Mouse (Mus musculus) hindbrain, postnatal 0 days (tissue): ENCODE measurements around the gene Tekt4. TPM values are rescaled to one million over a fixed set of nuclear protein-coding genes. Genes with fewer than 3 reads are reported as not detected.

Experiments used
- ATAC-seq: fragments of 200-750 bp; cut with Nextera tagmentation; 2 replicates; pipeline ENCODE4 v1.8.0; 2017; ENCODE audit warnings: mild to moderate bottlenecking, moderate TSS enrichment, moderate library complexity
- DNase-seq: peaks from one replicate; pipeline ENCODE4 v3.0.0-alpha.2; 2015; ENCODE audit warnings: low spot score
- H3K27ac ChIP-seq: fragments of 300-500 bp; sonication (generic); 2 replicates; pipeline ENCODE4 v1.5.1; 2014; ENCODE audit warnings: mild to moderate bottlenecking
- H3K27me3 ChIP-seq: fragments of 300-500 bp; sonication (generic); 2 replicates; pipeline ENCODE4 v1.6.1; 2014; ENCODE audit warnings: low read length, mixed read lengths; ENCODE audit not compliant: insufficient read depth
- H3K36me3 ChIP-seq: fragments of 300-500 bp; sonication (generic); 2 replicates; pipeline ENCODE4 v1.6.1; 2014; ENCODE audit warnings: low read length, mixed read lengths; ENCODE audit not compliant: insufficient read depth
- H3K4me1 ChIP-seq: fragments of 300-500 bp; sonication (generic); 2 replicates; pipeline ENCODE4 v1.6.1; 2014; ENCODE audit warnings: antibody characterized with exemption, low read length, mixed read lengths; ENCODE audit not compliant: insufficient read depth
- H3K4me2 ChIP-seq: fragments of 300-500 bp; sonication (generic); 2 replicates; pipeline ENCODE4 v1.6.1; 2014; ENCODE audit warnings: low read depth, mild to moderate bottlenecking, low read length, moderate library complexity, mixed read lengths
- H3K4me3 ChIP-seq: fragments of 300-500 bp; sonication (generic); 2 replicates; pipeline ENCODE4 v1.5.1; 2014; ENCODE audit warnings: low read length
- H3K9ac ChIP-seq: fragments of 300-500 bp; sonication (generic); replicated peaks from 2 replicates; pipeline ENCODE4 v1.6.1; 2014; ENCODE audit warnings: mild to moderate bottlenecking, low read length, moderate library complexity, mixed read lengths
- H3K9me3 ChIP-seq: fragments of 300-500 bp; sonication (generic); 2 replicates; pipeline ENCODE4 v1.6.1; 2016; ENCODE audit warnings: low read length, mixed read lengths
- CTCF ChIP-seq: IDR thresholded peaks from 2 replicates; pipeline ENCODE4 v1.5.1; 2016; ENCODE audit warnings: antibody characterized with exemption, control low read depth, low read depth
- WGBS: fragments of 180-500 bp; shearing (Covaris S2); extraction: QIAGEN DNeasy Blood & Tissue Kit; methylation state at CpG from one replicate; pipeline ENCODE4 v1.1.7; 2014; 5-methylcytosine and 5-hydroxymethylcytosine counted together
- polyA plus RNA-seq: library from polyadenylated mRNA; unstranded; fragments of >200 nt; fragmentation: Nextera tagmentation; extraction: Ambion mirVana; gene quantifications from 2 replicates; pipeline ENCODE4 v1.2.1, GENCODE M21; 2015
- total RNA-seq: library from RNA; depleted of rRNA; stranded (reverse); fragments of >200 nt; gene quantifications from 2 replicates; pipeline ENCODE4 v1.2.3, GENCODE M21; 2014

Gene Tekt4
- total and polyA plus RNA-seq, 2 experiments from 2014 or later = 2.3 to 7.4 TPM

- Histone ChIP-seq H3K9ac (no peak overlapping the region), H3K4me2 (no peak overlapping the region), H3K4me3 (no peak overlapping the region), H3K27me3 (no peaks in the 10 kb centered on the region), H3K27ac (no peak overlapping the region), H3K36me3 (no peaks in the 10 kb centered on the region), H3K4me1 (no peaks in the 10 kb centered on the region), H3K9me3 (no peaks in the 10 kb centered on the region)
- WGBS = 84% methylated on average over 6 of the region's 6 CpGs
- TF ChIP-seq CTCF = no peak
- ATAC-seq = no peak
- DNase-seq = no peak
Measured at GRCm38 (mm10) chr17:25482092-25482491, 27.7 kb downstream of the Tekt4 start.

- Histone ChIP-seq H3K4me2 (peak within 1 kb of the TSS; percentile 53), H3K9me3 (no peaks in the 10 kb centered on the region), H3K27me3 (peaks cover 19% of the 10 kb centered on the region), H3K4me1 (peaks cover 4% of the 10 kb centered on the region; the same call in 1 of the 2 replicates), H3K36me3 (no peaks in the 10 kb centered on the region), H3K4me3 (peak within 1 kb of the TSS; percentile 30), H3K27ac (no peak within 1 kb of the TSS), H3K9ac (peak within 1 kb of the TSS; percentile 48; the same call in 1 of the 2 replicates)
- 0 out of 2 replicates have a peak, but pooled peaks have one; percentile 43 for ATAC-seq
- WGBS = under 1% methylated on average over 23 of the region's 28 CpGs
- DNase-seq = peak; percentile 42
- TF ChIP-seq CTCF = no peak
Measured at GRCm38 (mm10) chr17:25497013-25497412, 42.6 kb downstream of the Tekt4 start, which contains the start of gene Sstr5. Gene Sstr5, minus strand, starts transcription at chr17:25497288.

DNA sequence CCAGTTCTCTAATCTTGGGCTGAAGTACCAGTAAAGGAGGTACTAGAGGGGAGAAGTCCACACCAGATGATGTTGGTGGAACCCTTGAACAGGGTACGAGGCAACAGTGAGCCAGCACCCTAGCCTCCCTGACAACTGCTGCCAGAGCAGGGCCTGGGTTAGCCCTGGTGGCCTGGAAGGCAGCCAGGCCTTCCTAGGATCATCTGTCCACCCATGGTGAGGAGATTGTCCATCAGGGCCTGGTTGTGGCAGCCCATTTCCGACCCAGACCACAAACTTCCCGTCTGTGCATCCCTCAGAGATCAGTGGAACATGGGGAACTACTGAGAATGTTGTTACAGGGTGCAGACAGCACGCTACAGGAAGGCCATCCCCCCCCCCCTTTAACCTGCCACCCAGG is 48.2 kb downstream of the Tekt4 start:
- ATAC-seq (no peak), DNase-seq (no peak)
- no peak overlapping the region for H3K9ac ChIP-seq
- WGBS = 70% methylated on average over 4 of the region's 4 CpGs
- H3K36me3 ChIP-seq = no peaks in the 10 kb centered on the region
- no peaks in the 10 kb centered on the region for H3K4me1 ChIP-seq
- H3K4me2 ChIP-seq = no peak overlapping the region
- no peak overlapping the region for H3K27ac ChIP-seq
- TF ChIP-seq CTCF = no peak
- no peak overlapping the region for H3K4me3 ChIP-seq
- H3K9me3 ChIP-seq = no peaks in the 10 kb centered on the region
- H3K27me3 ChIP-seq = no peaks in the 10 kb centered on the region

- Histone ChIP-seq H3K4me1 (no peaks in the 10 kb centered on the region), H3K4me2 (no peak overlapping the region), H3K4me3 (no peak overlapping the region), H3K9me3 (no peaks in the 10 kb centered on the region), H3K27ac (no peak overlapping the region), H3K36me3 (no peaks in the 10 kb centered on the region), H3K9ac (no peak overlapping the region), H3K27me3 (no peaks in the 10 kb centered on the region)
- peak; percentile 98 for TF ChIP-seq CTCF
- ATAC-seq (peak; percentile 80), DNase-seq (peak; percentile 86)
- WGBS = 13% methylated on average over 3 of the region's 3 CpGs
Measured at GRCm38 (mm10) chr17:25507799-25508198, 53.4 kb downstream of the Tekt4 start.

- no peak overlapping the region for H3K27ac ChIP-seq
- no peak overlapping the region for H3K4me3 ChIP-seq
- WGBS = 28% methylated on average over 7 of the region's 7 CpGs
- H3K36me3 ChIP-seq = no peaks in the 10 kb centered on the region
- no peaks in the 10 kb centered on the region for H3K9me3 ChIP-seq
- DNase-seq = peak; percentile 80
- TF ChIP-seq CTCF = peak; percentile 78
- H3K9ac ChIP-seq = no peak overlapping the region
- H3K4me2 ChIP-seq = no peak overlapping the region
- no peaks in the 10 kb centered on the region for H3K27me3 ChIP-seq
- peak; percentile 65 for ATAC-seq
- H3K4me1 ChIP-seq = no peaks in the 10 kb centered on the region
Measured at GRCm38 (mm10) chr17:25508860-25509577, 54.6 kb downstream of the Tekt4 start.

DNA sequence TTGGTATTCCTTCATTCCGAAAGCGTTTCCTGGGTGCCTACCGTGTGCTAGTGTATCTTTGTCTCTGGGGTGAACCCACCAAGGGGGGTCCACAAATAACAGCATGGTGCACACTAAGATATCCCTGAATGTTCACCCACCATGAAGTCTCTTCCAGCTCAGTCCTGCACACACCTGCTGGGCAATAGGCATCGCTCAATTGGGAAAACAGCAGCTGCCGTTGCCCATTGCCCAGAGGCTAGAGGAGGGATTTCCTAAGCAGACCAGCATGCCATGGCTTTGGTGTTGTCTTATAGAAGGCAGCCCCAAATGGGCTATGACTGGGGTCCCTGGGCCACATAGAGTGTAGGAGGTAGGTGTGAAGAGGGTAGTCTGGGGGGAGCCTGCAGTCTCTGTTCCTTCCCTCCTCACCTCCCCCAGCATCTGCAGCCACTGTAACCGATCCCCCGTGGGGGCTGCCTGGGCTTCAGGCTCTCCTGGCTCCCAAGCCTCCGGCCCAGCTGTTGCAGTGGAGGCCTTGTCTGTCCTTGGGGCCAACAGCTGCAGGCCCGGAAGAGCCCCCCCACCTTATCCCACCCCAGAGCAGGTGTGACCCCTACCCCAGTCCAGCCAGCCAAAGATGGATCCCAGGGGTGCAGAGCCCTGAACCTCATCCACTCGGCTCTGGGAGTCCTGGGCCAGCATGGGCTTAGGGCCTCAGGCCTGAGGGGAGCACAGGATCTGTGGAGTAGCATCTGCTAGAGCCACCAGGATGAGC is 55.8 kb downstream of the Tekt4 start:
- H3K36me3 ChIP-seq = no peaks in the 10 kb centered on the region
- H3K27ac ChIP-seq = no peak overlapping the region
- H3K9ac ChIP-seq = no peak overlapping the region
- no peak overlapping the region for H3K4me2 ChIP-seq
- H3K4me3 ChIP-seq = no peak overlapping the region
- TF ChIP-seq CTCF = no peak
- DNase-seq (no peak), ATAC-seq (no peak)
- no peaks in the 10 kb centered on the region for H3K9me3 ChIP-seq
- H3K27me3 ChIP-seq = no peaks in the 10 kb centered on the region
- H3K4me1 ChIP-seq = no peaks in the 10 kb centered on the region
- WGBS = 79% methylated on average over 10 of the region's 10 CpGs
